Mouse (Mus musculus) hindbrain, embryonic 16.5 days (tissue): ENCODE measurements at regions not wholly inside any gene's neighbourhood (a gene's known extent, or its start where the extent isn't known, plus 50 kb on each side); places are given as distances from the start of the nearest gene placed in this dataset.

ENCODE experiments used
- ATAC-seq: fragments of 200-750 bp; cut with Nextera tagmentation; 2 replicates; pipeline ENCODE4 v1.8.0; 2017; ENCODE audit warnings: moderate TSS enrichment, moderate library complexity
- H3K27ac ChIP-seq: fragments of 300-500 bp; sonication (generic); 2 replicates; pipeline ENCODE4 v1.5.1; 2014; ENCODE audit warnings: low read depth, mild to moderate bottlenecking, control low read depth, low read length, moderate library complexity
- H3K27me3 ChIP-seq: fragments of 300-500 bp; sonication (generic); replicated peaks from 2 replicates; pipeline ENCODE4 v1.6.1; 2014; ENCODE audit warnings: low read length; ENCODE audit not compliant: control insufficient read depth, insufficient read depth
- H3K36me3 ChIP-seq: fragments of 300-500 bp; sonication (generic); 2 replicates; pipeline ENCODE4 v1.6.1; 2014; ENCODE audit warnings: mild to moderate bottlenecking, low read length, moderate library complexity, mixed read lengths; ENCODE audit not compliant: control insufficient read depth, insufficient read depth
- H3K4me1 ChIP-seq: fragments of 300-500 bp; sonication (generic); 2 replicates; pipeline ENCODE4 v1.6.1; 2014; ENCODE audit warnings: low read depth, low read length; ENCODE audit not compliant: control insufficient read depth, insufficient read depth
- H3K4me2 ChIP-seq: fragments of 300-500 bp; sonication (generic); 2 replicates; pipeline ENCODE4 v1.6.1; 2014; ENCODE audit warnings: mild to moderate bottlenecking, low read length, control low read depth, moderate library complexity
- H3K4me3 ChIP-seq: fragments of 300-500 bp; sonication (generic); 2 replicates; pipeline ENCODE4 v1.5.1; 2014; ENCODE audit warnings: mild to moderate bottlenecking, low read length, control low read depth, moderate library complexity
- H3K9ac ChIP-seq: fragments of 300-500 bp; sonication (generic); 2 replicates; pipeline ENCODE4 v1.6.1; 2014; ENCODE audit warnings: low read depth, mild to moderate bottlenecking, control low read depth, low read length, moderate library complexity
- H3K9me3 ChIP-seq: fragments of 300-500 bp; sonication (generic); 2 replicates; pipeline ENCODE4 v1.6.1; 2014; ENCODE audit warnings: mild to moderate bottlenecking, low read length, moderate library complexity; ENCODE audit not compliant: control insufficient read depth
- WGBS: fragments of 180-500 bp; shearing (Covaris S2); extraction: QIAGEN DNeasy Blood & Tissue Kit; methylation state at CpG from one replicate; pipeline ENCODE4 v1.1.7; 2014; 5-methylcytosine and 5-hydroxymethylcytosine counted together

DNA sequence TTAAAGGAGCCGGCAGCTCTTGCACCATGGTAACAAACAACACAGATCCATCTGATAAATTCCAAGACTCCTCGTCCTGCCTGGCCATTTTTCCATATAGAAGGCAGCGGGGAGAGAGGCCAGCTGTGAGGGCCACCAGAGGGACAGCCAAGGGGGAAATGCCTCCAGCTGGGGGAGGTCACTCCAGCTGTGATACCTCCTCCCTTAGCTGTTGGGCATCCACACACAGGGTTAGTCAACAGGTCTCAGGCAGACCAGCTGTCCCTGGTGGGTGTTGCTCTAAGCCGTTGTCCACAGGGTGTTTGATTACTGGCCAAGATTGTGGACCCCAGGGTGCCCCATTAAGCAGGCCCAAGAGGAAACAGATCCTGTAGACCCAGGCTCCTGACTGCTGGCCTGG is 89.7 kb downstream of the Gm26897 start:
- Histone ChIP-seq H3K4me1 (no peaks in the 10 kb centered on the region; the same call in 1 of the 2 replicates), H3K9ac (no peak overlapping the region), H3K4me2 (no peak overlapping the region), H3K36me3 (no peaks in the 10 kb centered on the region), H3K4me3 (no peak overlapping the region), H3K27me3 (peaks cover 2% of the 10 kb centered on the region; the same call in 1 of the 2 replicates), H3K9me3 (no peaks in the 10 kb centered on the region), H3K27ac (no peak overlapping the region)
- 26% methylated on average over 4 of the region's 4 CpGs for WGBS
- no peak for ATAC-seq

DNA sequence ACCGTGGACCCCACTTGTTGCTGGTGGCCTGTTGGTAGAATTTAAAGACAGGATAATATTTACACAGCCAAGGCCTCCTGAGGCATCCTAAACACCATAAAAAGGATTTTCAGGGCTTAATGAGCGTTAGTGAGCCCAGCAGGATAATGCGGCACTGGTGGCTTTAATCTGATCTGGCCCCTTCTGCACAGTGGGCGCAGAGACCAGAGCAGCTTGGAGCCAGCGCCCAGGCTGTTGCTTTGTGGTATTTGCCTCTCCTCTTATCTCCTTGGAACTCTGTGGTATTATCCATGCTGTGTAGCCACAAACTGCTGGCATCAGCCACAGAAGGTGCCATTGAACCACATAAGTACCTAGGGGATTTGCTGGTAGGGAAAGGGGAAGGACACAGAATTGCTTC is 90.1 kb downstream of the Gm26897 start:
- WGBS = 39% methylated on average over 5 of the region's 5 CpGs
- Histone ChIP-seq H3K4me1 (no peaks in the 10 kb centered on the region; the same call in 1 of the 2 replicates), H3K9ac (no peak overlapping the region), H3K4me2 (no peak overlapping the region), H3K27me3 (peaks cover 2% of the 10 kb centered on the region; the same call in 1 of the 2 replicates), H3K4me3 (no peak overlapping the region), H3K27ac (no peak overlapping the region), H3K9me3 (no peaks in the 10 kb centered on the region), H3K36me3 (no peaks in the 10 kb centered on the region)
- no peak for ATAC-seq

DNA sequence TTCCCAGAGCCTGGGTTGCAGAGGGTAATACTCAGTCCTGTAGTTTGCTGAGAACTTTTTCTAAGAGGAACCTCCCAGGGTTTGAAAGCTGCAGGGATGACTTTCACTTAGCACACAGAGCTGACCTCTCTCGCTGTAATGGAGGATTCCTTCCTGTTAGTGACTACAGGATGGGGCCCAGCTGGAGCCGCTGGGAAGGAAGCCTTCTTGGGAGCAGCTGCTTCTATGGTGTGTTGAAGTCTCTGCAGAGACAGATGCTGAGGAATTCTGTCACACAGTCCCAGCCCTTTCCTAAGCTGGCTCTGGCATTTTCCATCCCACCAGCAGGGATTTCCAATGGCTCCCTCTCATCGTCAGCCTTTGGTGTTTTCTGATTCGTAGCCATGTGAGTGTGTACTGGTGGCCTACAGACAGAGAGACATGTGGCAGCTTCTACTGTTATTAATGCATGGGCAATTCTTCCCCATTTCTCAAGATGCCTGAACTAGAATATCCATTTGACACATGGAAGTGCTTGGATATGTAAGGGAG is 90.9 kb downstream of the Gm26897 start:
- no peak overlapping the region for H3K4me3 ChIP-seq
- H3K9ac ChIP-seq = no peak overlapping the region
- H3K27me3 ChIP-seq = peaks cover 2% of the 10 kb centered on the region; the same call in 1 of the 2 replicates
- H3K36me3 ChIP-seq = no peaks in the 10 kb centered on the region
- no peaks in the 10 kb centered on the region; the same call in 1 of the 2 replicates for H3K4me1 ChIP-seq
- no peaks in the 10 kb centered on the region for H3K9me3 ChIP-seq
- no peak overlapping the region for H3K27ac ChIP-seq
- H3K4me2 ChIP-seq = no peak overlapping the region
- 69% methylated on average over 4 of the region's 4 CpGs for WGBS
- ATAC-seq = no peak

DNA sequence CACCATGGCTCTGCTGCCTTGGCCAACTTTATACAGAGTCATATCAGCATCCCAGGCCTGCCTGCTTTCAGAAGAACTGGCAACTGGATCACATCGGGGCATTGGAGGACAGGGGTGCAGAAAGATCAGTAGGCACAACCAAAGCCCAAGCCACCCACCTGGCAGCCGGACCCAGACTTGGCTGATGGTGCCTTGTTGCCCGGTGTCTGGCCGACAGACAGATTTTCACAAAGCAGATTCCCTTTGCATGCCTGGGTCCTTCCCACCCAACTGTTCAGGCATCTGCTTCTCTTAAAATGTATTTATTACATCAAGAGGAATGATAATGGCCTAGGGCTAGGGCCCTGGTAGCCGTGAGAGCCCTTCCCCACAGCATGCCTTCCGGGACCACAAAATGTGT is 96.2 kb downstream of the Gm26897 start:
- no peak overlapping the region for H3K4me2 ChIP-seq
- 67% methylated on average over 6 of the region's 6 CpGs for WGBS
- no peaks in the 10 kb centered on the region for H3K36me3 ChIP-seq
- no peak overlapping the region for H3K9ac ChIP-seq
- no peak overlapping the region for H3K27ac ChIP-seq
- no peaks in the 10 kb centered on the region for H3K4me1 ChIP-seq
- H3K27me3 ChIP-seq = no peaks in the 10 kb centered on the region
- no peak overlapping the region for H3K4me3 ChIP-seq
- no peaks in the 10 kb centered on the region for H3K9me3 ChIP-seq
- ATAC-seq = no peak

DNA sequence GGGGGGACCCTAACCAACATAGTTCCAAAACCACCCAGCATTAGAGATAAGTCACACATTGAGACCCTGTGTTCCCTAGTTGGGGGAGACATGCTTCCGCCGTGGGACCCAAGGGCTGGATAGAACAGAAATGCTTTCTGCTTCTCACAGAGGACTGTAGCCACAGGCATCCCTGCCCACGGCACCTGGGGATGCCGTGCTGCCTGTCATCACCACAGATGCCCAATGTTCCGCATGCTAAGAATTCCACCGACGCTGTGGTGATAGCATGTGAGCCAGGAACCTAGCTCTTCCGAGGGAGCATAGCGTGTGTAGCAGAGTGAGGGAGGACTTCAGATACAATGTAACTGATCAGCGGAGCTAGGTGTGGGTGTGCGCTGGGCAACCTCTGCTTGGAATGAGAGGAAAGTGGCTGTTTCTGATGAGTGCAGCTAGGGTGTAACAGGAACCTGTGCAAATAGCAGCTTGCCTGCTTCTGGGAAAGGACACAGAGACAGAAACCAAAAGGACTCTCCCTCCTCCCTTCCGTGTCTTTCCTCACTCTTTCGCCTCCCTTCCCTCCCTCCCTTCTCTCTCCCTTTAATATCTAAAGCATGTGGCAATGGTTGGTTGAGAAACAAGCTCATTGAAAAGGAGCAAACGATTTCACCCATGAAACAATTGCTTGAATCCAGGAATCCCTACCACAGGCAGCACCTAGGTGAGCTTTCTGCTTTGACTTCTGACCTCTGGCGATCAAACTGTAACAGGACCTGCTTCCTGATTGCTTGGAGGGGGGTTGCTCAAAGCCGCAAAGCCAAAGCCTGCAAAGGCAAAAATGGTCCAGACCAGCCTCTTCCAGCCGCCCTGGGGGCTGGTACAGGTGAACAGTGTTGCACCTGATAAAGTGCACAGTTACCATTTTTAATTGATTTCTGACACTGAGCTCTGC is 102.3 kb downstream of the Gm26897 start:
- peak; percentile 54; the same call in 1 of the 2 replicates for ATAC-seq
- Histone ChIP-seq H3K27ac (no peak overlapping the region; the same call in 1 of the 2 replicates), H3K4me1 (peaks cover 8% of the 10 kb centered on the region), H3K9me3 (no peaks in the 10 kb centered on the region), H3K9ac (no peak overlapping the region), H3K4me3 (no peak overlapping the region), H3K36me3 (no peaks in the 10 kb centered on the region), H3K4me2 (peak overlapping the region; percentile 5; the same call in 1 of the 2 replicates), H3K27me3 (no peaks in the 10 kb centered on the region; the same call in 1 of the 2 replicates)
- 31% methylated on average over 17 of the region's 17 CpGs for WGBS

DNA sequence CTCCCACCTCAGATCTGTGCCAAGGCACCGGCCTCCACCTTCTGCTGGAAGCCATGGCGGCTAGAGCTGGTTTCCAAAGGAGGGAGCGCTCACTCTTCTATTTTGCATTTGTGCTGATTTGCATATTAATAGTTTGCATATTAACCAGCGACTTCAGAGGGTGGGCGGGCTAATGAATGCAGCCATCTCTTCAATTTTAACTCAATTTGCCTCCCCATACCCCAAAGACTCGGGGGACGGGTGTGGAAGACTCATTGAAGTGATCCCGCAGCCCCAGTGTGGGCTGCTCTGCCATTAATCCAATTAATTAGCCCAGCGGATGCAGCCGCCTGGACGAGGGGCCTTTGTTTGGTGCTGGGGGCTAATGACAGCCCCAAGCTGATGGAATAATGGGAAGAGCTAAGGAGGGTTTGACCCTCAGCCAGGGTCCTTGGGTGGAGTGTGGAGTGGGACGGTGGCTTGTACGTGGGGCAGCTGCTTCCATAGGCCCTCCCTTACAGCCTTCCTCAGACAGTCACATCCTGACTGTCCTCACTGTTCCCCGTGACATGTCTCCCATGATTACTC is 103.0 kb downstream of the Gm26897 start:
- Histone ChIP-seq H3K9ac (no peak overlapping the region), H3K4me1 (peaks cover 8% of the 10 kb centered on the region), H3K4me3 (no peak overlapping the region), H3K36me3 (no peaks in the 10 kb centered on the region), H3K27me3 (no peaks in the 10 kb centered on the region; the same call in 1 of the 2 replicates), H3K27ac (no peak overlapping the region), H3K9me3 (no peaks in the 10 kb centered on the region), H3K4me2 (peak overlapping the region; percentile 5; the same call in 1 of the 2 replicates)
- peak; percentile 75 for ATAC-seq
- WGBS = 11% methylated on average over 14 of the region's 14 CpGs

DNA sequence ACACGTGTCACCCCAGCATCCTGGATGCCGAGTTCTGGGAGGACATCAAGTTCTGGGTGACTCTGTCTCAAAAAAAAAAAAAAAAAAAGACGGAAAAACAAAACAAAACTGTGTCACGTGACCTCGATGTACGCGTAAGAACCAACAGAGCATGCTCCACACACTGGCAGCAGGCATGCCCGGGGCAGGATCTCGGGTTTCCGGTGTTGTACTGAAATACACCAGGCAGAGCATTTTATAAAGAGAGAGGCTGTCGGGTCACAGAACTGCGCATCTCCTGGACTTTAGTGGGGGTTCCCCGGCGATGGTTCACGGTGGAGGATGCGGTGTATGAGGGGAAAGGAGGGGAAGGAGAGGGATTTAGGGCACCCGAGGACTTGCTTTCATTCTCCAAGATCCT is 108.7 kb downstream of the Gm26897 start:
- peak overlapping the region; percentile 31 for H3K4me2 ChIP-seq
- ATAC-seq = no peak
- H3K9me3 ChIP-seq = no peaks in the 10 kb centered on the region
- 54% methylated on average over 17 of the region's 17 CpGs for WGBS
- H3K27ac ChIP-seq = no peak overlapping the region
- peaks cover 3% of the 10 kb centered on the region; the same call in 1 of the 2 replicates for H3K4me1 ChIP-seq
- H3K36me3 ChIP-seq = no peaks in the 10 kb centered on the region
- H3K4me3 ChIP-seq = no peak overlapping the region
- no peaks in the 10 kb centered on the region; the same call in 1 of the 2 replicates for H3K27me3 ChIP-seq
- no peak overlapping the region for H3K9ac ChIP-seq

DNA sequence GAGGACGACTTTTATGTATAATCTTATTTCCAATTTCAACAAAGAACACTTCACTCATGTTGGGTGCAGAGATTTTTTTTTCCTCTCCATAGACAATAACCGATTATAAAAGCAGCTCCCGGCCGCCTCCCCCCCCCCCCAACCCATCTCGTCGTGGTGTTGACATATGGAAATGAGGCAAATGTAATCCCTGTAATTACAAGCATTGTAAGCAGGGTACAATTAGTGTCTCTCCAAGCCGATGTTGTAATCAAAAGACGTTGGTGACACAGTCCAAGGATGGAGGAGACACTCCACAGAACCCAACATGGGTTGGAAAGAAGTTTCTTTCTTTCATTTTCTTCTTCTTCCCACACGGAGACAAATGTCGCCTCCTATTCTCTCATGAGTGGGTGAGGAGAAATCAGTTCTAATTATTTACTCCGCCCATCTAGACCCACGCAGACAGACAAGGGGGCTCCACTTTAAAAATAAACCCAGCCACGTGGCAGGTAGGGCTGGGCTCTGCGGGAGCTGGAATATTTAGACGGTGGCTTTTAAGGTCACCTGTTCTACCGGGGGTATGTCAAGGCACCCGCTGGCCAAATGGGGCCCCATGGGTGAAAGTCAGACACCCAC is 110.0 kb downstream of the Gm26897 start:
- Histone ChIP-seq H3K9me3 (no peaks in the 10 kb centered on the region), H3K4me2 (no peak overlapping the region), H3K4me3 (no peak overlapping the region), H3K27me3 (no peaks in the 10 kb centered on the region; the same call in 1 of the 2 replicates), H3K4me1 (peaks cover 3% of the 10 kb centered on the region; the same call in 1 of the 2 replicates), H3K9ac (no peak overlapping the region), H3K27ac (no peak overlapping the region), H3K36me3 (no peaks in the 10 kb centered on the region)
- ATAC-seq = no peak
- 29% methylated on average over 16 of the region's 17 CpGs for WGBS
